Mouse (Mus musculus) lung, embryonic 15.5 days (tissue): ENCODE measurements around the gene Nme9. TPM values are rescaled to one million over a fixed set of nuclear protein-coding genes. Genes with fewer than 3 reads are reported as not detected.

Experiments used
- ATAC-seq: fragments of 200-750 bp; cut with Nextera tagmentation; 2 replicates; pipeline ENCODE4 v1.8.0; 2017; ENCODE audit warnings: moderate number of reproducible peaks, borderline replicate concordance; ENCODE audit not compliant: low FRiP score, low TSS enrichment; ENCODE audit errors: extremely low read depth
- H3K27ac ChIP-seq: fragments of 300-500 bp; sonication (generic); 2 replicates; pipeline ENCODE4 v1.5.1; 2015; ENCODE audit warnings: moderate library complexity, mild to moderate bottlenecking, inconsistent platforms
- H3K27me3 ChIP-seq: fragments of 300-500 bp; sonication (generic); 2 replicates; pipeline ENCODE4 v1.6.1; 2015; ENCODE audit warnings: inconsistent platforms
- H3K36me3 ChIP-seq: fragments of 300-500 bp; sonication (generic); 2 replicates; pipeline ENCODE4 v1.6.1; 2015; ENCODE audit warnings: inconsistent platforms
- H3K4me1 ChIP-seq: fragments of 300-500 bp; sonication (generic); 2 replicates; pipeline ENCODE4 v1.6.1; 2015; ENCODE audit warnings: inconsistent platforms
- H3K4me2 ChIP-seq: fragments of 300-500 bp; sonication (generic); 2 replicates; pipeline ENCODE4 v1.6.1; 2015; ENCODE audit warnings: inconsistent platforms, mild to moderate bottlenecking, moderate library complexity
- H3K4me3 ChIP-seq: fragments of 300-500 bp; sonication (generic); 2 replicates; pipeline ENCODE4 v1.5.1; 2015; ENCODE audit warnings: mild to moderate bottlenecking, inconsistent platforms
- H3K9ac ChIP-seq: fragments of 300-500 bp; sonication (generic); 2 replicates; pipeline ENCODE4 v1.6.1; 2015; ENCODE audit warnings: inconsistent platforms
- H3K9me3 ChIP-seq: fragments of 300-500 bp; sonication (generic); 2 replicates; pipeline ENCODE4 v1.6.1; 2016; ENCODE audit warnings: inconsistent platforms
- WGBS: fragments of 180-500 bp; shearing (Covaris S2); methylation state at CpG from one replicate; pipeline ENCODE4 v1.1.7; 2015; 5-methylcytosine and 5-hydroxymethylcytosine counted together
- polyA plus RNA-seq: library from polyadenylated mRNA; unstranded; fragments of >200 nt; fragmentation: Nextera tagmentation; extraction: Ambion mirVana; gene quantifications from 2 replicates; pipeline ENCODE4 v1.2.1, GENCODE M21; 2015

Nme9 gene
- polyA plus RNA-seq, 1 experiment from 2014 or later = 2.6 TPM

DNA sequence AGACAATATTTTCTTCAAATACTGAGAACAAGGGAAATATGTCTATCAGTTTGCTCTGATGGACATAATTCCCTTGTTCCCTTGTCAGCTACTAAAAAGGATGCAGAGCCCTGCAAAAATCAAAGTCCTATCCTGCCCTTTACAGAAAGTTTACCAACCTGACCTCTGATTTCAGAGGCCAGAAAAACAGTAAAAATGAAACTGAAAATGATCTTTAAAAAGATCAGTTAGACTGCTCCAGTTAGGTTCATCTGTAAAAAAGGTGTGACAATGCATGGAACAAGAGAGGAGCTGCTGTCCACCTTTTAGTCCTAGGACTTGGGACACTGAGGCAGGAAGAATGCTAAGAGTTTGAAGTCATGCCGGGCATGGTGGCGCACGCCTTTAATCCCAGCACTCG, 39.8 kb downstream of the Nme9 start:
- H3K36me3 ChIP-seq = peaks cover 32% of the 10 kb centered on the region
- H3K4me2 ChIP-seq = no peak overlapping the region
- no peak overlapping the region for H3K4me3 ChIP-seq
- H3K27ac ChIP-seq = no peak overlapping the region
- no peak overlapping the region for H3K9ac ChIP-seq
- 93% methylated on average over 4 of the region's 4 CpGs for WGBS
- no peak for ATAC-seq
- no peaks in the 10 kb centered on the region for H3K9me3 ChIP-seq
- H3K27me3 ChIP-seq = no peaks in the 10 kb centered on the region
- no peaks in the 10 kb centered on the region for H3K4me1 ChIP-seq

GRCm38 (mm10) chr9:99492634-99493200, 41.4 kb downstream of the Nme9 start:
- Histone ChIP-seq H3K4me2 (no peak overlapping the region), H3K4me1 (no peaks in the 10 kb centered on the region), H3K9me3 (no peaks in the 10 kb centered on the region), H3K27ac (no peak overlapping the region), H3K9ac (no peak overlapping the region), H3K27me3 (no peaks in the 10 kb centered on the region), H3K4me3 (no peak overlapping the region), H3K36me3 (peaks cover 27% of the 10 kb centered on the region)
- no peak for ATAC-seq
- 72% methylated on average over 10 of the region's 10 CpGs for WGBS

DNA sequence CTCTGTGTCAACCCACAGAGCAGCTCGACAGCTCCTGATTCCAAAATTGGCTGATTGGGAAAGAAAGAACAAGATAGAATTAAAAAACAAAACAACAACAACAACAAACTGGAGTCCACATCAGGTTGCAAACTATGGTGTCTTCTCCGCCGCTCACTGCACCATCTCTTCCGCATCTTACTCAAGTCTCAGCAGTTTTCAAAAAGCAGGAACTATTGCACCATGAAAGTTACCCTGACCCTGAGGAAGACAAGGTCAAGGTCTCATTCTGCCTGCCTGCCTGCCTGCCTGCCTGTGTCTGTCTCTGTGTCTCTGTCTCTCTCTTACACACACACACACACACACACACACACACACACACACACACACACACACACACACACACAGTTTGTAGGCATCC, 48.1 kb downstream of the Nme9 start:
- H3K27me3 ChIP-seq = no peaks in the 10 kb centered on the region
- no peaks in the 10 kb centered on the region for H3K4me1 ChIP-seq
- H3K4me2 ChIP-seq = no peak overlapping the region
- H3K9ac ChIP-seq = no peak overlapping the region
- no peak for ATAC-seq
- WGBS = 87% methylated on average over 4 of the region's 4 CpGs
- no peaks in the 10 kb centered on the region for H3K9me3 ChIP-seq
- H3K27ac ChIP-seq = no peak overlapping the region
- no peak overlapping the region for H3K4me3 ChIP-seq
- H3K36me3 ChIP-seq = peaks cover 27% of the 10 kb centered on the region

- H3K36me3 ChIP-seq = peaks cover 15% of the 10 kb centered on the region; the same call in 1 of the 2 replicates
- ATAC-seq = no peak
- H3K27me3 ChIP-seq = no peaks in the 10 kb centered on the region
- H3K4me1 ChIP-seq = no peaks in the 10 kb centered on the region
- no peak overlapping the region for H3K4me3 ChIP-seq
- no peak overlapping the region for H3K27ac ChIP-seq
- no peak overlapping the region for H3K4me2 ChIP-seq
- WGBS = 39% methylated on average over 7 of the region's 7 CpGs
- H3K9ac ChIP-seq = no peak overlapping the region
- H3K9me3 ChIP-seq = no peaks in the 10 kb centered on the region
Observed at GRCm38 (mm10) chr9:99505875-99506274, 54.6 kb downstream of the Nme9 start.

Other genes starting within 250 kb of the Nme9 start
- not detected in 2 replicates for gene Faiml, start 214.2 kb upstream of the Nme9 start, polyA plus RNA-seq
- 32.5 and 34.7 TPM in 2 replicates for gene Cep70, start 208.1 kb upstream of the Nme9 start, polyA plus RNA-seq
- gene Esyt3, start 92.9 kb upstream of the Nme9 start, polyA plus RNA-seq = 0.78 and 0.98 TPM in 2 replicates
- gene Mras, start 14.1 kb upstream of the Nme9 start, polyA plus RNA-seq = 12.5 and 13.9 TPM in 2 replicates
- 24.5 and 25.5 TPM in 2 replicates for gene Armc8, start 117.4 kb downstream of the Nme9 start, polyA plus RNA-seq
- 33.1 and 35.8 TPM in 2 replicates for gene Dbr1, start 124.3 kb downstream of the Nme9 start, polyA plus RNA-seq
- not detected in 2 replicates for gene A4gnt, start 161.0 kb downstream of the Nme9 start, polyA plus RNA-seq
- 32.7 and 33.8 TPM in 2 replicates for gene Dzip1l, start 178.0 kb downstream of the Nme9 start, polyA plus RNA-seq